Mouse (Mus musculus) cortical plate, adult 2 months (tissue): ENCODE results near the gene Atr.

Experiments
- CTCF ChIP-seq: fragments of 200-500 bp; IDR thresholded peaks from 2 replicates; pipeline ENCODE4 v1.5.1; 2011; ENCODE audit warnings: mild to moderate bottlenecking, control low read depth, low read length; ENCODE audit not compliant: insufficient read depth; ENCODE audit errors: extremely low read depth
- POLR2A ChIP-seq: fragments of 200-500 bp; IDR thresholded peaks from 2 replicates; pipeline ENCODE4 v1.6.1; 2011; ENCODE audit warnings: mild to moderate bottlenecking, low read length, control low read depth; ENCODE audit not compliant: insufficient read depth; ENCODE audit errors: extremely low read depth

- TF ChIP-seq CTCF (no peak), POLR2A (no peak)
These were observed 102.5 kb downstream of the Atr start for GRCm38 (mm10) chr9:95959732-95960428.
